Mouse (Mus musculus): ENCODE results near the gene Mib2. TPM values are rescaled to one million over a fixed set of nuclear protein-coding genes. Genes with fewer than 3 reads are reported as not detected.
A peak's percentile ranks its signal among the peaks of the same experiment; 100 is the strongest.
"Not testable (repeated sequence)": the region's sequence is repeated elsewhere in the genome, so short reads cannot be mapped to it uniquely, and the experiment has no call there.

The Mib2 gene
- total RNA-seq (2021), result 47.0 and 60.2 TPM in 2 replicates
- long read RNA-seq, partial matches to known transcripts, result 33 of 84 reads
- long read RNA-seq, other reads (novel, unspliced or antisense), result 48 of 84 reads

DNA sequence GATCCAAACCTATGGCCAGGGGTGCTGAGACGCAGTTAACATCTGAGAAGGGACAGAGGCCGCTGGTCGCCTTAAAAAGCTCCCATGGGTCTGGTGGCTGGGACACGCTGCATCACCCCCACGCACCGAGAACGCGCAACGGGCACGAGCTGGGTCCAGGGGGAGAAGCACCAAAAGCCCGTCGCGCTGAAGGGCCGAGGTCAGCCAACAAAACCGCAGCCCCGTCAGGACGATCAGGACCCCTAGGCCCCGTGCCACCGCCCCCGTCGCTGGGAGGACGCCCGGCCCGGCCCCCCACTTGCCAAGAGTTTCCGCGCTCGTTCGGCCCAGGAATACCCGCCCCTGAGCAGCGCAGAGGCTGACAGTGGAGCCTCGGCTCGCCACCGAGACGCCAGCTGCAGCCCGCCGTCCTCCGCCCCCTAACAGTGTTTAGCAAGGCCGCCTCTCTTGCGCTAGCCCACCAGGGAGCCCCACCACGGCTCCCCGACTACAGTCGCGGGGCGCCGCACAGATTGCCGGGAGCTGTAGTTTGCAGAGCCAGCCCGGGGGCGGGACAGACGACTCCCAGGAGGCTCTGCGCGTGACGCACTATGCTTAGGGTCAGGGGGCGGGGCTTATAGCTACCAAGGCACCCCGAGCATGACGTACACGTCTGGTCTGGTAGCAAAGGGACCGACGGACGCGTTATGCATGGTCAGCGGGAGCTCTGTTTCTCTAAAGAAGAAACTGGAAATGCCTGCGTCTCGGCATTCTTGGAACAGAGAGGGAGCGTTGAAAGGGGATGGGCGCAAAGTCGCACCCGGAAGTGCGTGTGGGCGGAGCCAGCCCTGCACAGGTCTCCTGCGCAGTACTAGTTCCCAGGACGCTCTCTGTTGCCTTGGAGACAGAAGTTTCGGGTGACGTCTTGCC is at the start of gene Mib2:
Gene Mib2 (minus strand): TSS at position 510 of the 909 bp plus-strand sequence.
- DNase-seq, result peak; percentile 95

DNA sequence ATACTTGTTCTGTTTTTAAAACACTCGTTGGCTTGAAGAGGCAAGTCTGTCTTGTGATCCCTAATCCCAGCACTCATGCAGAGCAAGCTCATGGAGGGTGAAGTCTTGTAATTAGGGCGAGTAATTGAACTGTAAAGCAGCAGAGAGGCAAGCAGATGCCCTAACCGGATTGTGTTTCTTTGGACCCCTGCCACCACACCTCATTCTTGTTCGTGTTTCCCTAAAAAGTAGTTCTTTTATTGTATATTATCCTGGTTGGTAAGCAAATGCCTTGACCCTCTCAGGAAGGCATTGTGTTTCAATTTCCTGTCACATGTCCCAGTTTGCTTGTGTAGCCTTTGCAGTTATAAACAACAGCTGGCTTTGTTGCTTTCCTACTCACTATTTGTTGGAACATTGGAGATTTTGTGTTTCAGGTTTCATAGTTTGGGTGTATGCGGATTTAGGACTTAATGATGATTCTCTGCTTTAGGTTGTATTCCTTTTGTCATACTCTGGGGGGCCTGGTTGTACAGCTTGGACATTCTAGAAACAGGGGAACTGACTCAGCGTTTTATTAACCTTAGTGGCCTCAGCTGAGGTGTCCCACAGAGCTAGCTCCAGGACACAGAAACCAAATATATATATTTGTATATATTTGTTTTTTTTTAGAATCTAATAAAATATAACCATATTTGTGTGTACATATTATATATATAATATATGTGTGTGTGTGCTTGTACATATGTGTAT is 41.7 kb upstream of the Mib2 start:
- DNase-seq, result no peak

GRCm38 (mm10) chr4:155708988-155709387 is 40.0 kb upstream of the Mib2 start:
- no peak for DNase-seq

DNA sequence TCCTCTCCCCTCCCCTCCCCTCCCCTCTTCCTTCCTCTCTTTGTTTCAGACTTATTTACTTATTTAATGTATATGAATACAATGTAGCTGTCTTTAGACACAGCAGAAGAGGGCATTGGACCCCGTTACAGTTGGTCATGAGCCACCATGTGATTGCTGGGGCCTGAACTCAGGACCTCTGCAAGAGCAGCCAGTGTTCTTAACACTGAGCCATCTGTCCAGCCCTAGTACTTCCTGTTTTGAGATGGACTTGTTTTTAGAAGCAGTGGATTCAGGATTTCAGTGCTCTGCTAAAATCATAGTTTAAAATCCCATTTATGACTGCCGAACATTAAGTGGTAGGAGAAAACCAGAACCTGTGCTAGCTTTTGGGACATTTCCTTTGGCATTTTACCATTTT is 39.6 kb upstream of the Mib2 start:
- DNase-seq, result no peak

DNA sequence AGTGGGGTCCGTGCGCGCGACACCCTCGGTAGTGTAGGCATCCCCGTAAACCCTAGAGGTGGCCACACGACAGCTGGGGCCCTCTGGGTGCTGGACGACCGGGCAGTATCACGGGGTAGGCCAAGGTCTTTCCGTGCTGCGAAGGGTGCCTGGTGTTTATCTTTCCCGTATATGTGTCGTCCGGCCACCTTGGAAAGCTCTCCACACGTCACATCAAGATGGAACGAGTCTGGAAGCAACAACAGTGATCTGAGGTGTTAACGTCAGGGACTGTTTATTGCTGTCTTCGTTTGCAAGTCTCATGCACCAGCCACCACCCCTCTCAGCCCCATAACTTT is 36.6 kb upstream of the Mib2 start:
- DNase-seq, result peak; percentile 30

- peak; percentile 94 for DNase-seq
These were observed 36.0 kb upstream of the Mib2 start, which contains the start of gene Ssu72 for GRCm38 (mm10) chr4:155704721-155705591. Gene Ssu72 (plus strand): TSS chr4:155704800.

- DNase-seq, result no peak
These were observed 34.5 kb upstream of the Mib2 start for GRCm38 (mm10) chr4:155703425-155703929.

DNA sequence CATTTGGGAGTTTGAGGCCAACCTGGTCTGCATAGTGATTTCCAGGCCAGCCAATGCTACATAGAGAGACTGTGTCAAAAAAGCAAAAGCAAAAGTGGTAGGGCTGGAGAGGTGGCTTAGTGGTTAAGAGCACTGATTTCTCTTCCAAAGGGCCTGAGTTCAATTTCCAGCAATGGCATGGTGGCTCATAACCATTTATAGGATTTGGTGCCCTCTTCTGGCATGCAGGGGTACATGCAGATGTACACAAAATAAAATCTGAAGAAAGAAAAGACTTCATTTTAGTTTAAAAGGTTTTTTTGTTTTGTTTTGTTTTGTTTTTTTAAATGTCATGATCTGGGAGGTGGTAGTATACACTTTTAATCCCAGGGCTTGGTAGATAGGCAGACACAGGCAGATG is 31.4 kb upstream of the Mib2 start:
- no peak for DNase-seq

- DNase-seq, result peak; percentile 52
These were observed 27.6 kb upstream of the Mib2 start for GRCm38 (mm10) chr4:155696261-155697255.

DNA sequence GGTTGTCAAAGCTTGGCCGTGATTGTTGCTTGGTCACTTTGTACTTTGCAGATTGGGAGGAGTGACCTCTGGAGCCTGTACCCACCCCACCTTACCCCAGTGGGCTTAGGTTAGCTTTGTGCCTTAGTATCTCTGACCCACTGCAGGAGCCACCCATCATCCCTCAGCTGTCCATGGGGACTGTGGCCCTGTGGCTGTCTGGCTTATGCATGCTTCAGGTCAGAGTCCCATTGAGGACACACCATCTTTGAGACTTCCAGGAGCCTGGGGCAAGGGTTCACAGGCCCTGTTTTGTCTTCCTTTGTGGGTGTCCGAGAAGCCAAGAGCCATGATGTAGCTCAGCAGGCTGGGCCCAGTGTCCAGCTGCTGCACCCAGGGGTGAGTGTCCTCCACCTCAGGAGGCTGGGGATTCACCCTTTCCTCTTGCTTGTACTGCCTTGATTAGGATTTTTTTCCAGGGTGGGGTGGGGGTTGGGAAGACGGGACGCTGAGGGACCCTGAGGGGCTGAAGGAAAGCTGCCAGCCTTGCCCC is 26.6 kb upstream of the Mib2 start:
- DNase-seq, result peak; percentile 9

DNA sequence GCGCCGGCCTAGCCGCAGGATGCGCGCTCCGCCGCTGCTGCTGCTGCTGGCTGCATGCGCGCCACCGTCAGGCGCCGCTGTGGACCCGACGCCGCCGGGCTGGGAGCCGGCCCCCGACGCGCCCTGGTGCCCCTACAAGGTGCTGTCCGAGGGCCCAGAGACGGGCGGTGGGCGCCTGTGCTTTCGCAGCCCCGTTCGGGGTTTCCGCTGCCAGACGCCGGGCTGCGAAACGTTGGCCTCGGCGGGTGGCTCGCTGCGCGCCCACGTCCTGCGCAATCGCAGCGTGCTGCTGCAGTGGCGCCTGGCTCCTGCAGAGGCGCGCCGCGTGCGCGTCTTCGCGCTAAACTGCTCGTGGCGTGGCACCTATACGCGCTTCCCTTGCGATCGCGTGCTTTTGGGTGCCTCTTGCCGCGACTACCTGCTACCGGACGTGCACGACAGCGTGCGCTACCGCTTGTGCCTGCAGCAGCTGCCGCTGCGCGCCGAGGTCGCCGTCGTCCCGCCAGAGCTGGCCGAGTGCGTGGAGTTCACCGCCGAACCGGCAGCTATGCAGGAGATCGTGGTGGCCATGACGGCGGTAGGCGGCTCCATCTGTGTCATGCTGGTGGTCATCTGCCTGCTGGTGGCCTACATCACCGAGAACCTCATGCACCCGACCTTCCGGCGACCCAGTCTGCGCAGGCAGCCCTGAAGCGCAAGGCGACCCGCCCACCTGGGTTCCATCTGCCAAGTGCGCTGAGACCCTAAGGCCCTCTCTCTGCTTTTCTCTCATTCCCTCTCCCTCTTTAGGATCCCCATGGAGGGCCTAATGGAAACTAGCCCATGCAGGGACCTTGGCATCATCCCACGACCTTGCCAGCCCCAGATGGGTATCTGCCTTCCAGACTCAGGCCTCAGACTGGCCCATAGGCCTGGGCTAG is 25.7 kb upstream of the Mib2 start:
- peak; percentile 61 for DNase-seq

- peak; percentile 84 for DNase-seq
These were observed 25.1 kb upstream of the Mib2 start, which contains the start of gene Fndc10 for GRCm38 (mm10) chr4:155694111-155694481. Gene Fndc10 (plus strand): TSS chr4:155694342.

DNA sequence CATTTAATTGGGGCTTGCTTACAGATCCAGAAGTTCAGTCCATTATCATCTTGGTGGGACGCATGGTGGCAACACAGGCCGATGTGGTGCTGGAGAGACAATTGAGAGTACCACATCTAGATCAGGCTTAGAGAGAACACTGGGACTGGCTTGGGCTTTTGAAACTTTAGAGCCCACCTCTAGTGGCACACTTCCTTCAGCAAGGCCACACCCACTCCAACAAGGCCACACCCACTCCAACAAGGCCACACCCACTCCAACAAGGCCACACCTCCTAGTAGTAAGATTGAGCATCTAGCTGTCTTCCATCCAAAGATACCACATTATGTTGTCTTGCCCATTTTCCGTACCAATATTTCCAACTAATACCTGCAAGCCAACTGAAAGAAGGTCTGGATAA is 23.4 kb upstream of the Mib2 start:
- no peak for DNase-seq

DNA sequence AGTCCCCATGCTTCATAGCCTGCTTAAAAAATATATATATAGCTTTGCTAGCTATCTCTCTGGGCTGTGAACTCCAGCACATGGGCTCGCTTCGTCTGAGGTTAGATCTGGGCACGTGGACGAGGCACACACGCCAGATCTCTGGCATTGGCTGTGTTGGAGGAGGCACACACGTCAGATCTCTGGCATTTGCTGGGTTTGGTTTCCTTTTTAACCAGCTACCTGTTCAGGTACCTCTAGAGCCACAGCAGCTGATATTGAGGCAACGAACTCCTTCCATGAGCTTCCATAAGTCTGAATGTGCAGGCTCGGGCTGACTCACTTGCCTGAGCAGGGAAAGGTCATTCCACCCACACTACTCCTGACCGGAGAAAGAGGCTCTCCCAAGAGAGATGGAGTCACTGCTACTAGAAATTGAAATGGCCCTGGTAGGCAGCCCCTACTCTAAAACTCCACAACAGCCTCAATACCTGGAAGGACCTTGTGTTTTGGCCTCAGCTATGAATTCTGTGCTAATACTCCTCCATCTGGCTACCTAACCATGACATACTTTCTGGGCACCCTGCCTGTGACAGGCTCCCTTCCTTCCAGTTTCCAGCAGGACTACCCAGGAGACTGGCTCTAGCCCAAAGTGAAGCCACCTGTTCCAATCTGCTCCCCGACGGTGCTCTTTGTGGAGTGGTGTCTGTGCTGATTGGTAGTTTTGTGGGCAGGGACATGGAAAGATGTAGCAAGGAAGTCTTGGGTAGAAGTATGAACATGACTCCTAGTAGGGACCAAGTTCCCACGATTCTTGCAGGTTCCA is 21.8 kb upstream of the Mib2 start:
- DNase-seq, result peak; percentile 20

GRCm38 (mm10) chr4:155687764-155688163 is 18.8 kb upstream of the Mib2 start:
- DNase-seq, result not testable (repeated sequence)

DNA sequence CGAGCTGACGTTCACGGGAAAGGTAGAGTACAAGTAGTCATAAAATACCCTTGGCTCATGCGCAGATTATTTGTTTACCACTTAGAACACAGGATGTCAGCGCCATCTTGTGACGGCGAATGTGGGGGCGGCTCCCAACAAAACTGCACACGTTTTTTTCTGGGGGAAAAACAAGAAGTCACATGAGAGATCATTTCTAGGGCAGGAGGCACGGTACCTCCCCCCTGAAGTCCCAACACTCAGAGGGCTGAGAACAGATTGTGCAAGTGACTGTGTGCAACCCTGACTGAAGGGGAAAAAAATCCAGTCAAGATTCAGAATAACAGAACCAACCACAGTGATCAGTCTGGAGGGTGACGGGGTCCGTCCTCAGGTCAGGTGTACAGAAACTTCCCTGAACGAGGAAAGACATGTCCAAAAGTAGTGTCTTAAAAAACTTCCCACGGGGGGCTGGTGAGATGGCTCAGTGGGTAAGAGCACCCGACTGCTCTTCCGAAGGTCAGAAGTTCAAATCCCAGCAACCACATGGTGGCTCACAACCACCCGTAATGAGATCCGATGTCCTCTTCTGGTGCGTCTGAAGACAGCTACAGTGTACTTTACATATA is 14.8 kb upstream of the Mib2 start:
- DNase-seq, result not testable (repeated sequence)

DNA sequence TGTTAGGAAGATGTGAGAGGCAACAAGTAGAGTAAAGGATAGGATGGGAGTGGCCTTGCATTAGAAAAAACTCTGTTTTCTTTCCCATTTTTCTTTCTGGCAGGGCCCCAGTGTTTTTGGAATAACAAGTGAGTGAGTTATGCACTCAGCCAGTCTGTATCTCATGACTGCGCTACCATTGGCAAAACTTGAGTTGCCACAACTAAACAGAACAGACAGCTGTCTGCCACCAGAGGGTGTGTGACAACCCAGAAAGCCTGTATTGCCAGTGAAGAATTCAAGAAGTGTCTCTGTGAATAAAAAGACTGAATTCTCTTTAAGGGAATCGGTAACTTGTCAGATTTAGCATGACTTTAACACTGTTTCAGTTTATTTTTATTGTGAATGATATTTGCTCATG is 7.0 kb upstream of the Mib2 start:
- DNase-seq, result no peak

GRCm38 (mm10) chr4:155672082-155672481 is 3.1 kb upstream of the Mib2 start:
- no peak for DNase-seq
